Mouse (Mus musculus): ENCODE measurements around the gene Kri1. TPM values are rescaled to one million over a fixed set of nuclear protein-coding genes. Genes with fewer than 3 reads are reported as not detected.
A peak's percentile ranks its signal among the peaks of the same experiment; 100 is the strongest.

The Kri1 gene
- polyA plus RNA-seq (2014; fragmentation: Nextera tagmentation; extraction: Ambion mirVana) = 12.9 and 16.9 TPM in 2 replicates

GRCm38 (mm10) chr9:21287571-21288402, at the start of gene Kri1:
TSS of gene Kri1 (minus strand) at chr9:21287969.
- ATAC-seq (ENCODE audit: low FRiP score, low TSS enrichment) (peak; percentile 78), DNase-seq (peak; percentile 99)
- Histone ChIP-seq H3K9me3 (ENCODE audit: control insufficient read depth, low read length) (no peaks in the 10 kb centered on the region), H3K4me1 (ENCODE audit: control insufficient read depth, insufficient read depth, low read length) (peaks cover 33% of the 10 kb centered on the region), H3K27ac (replicated peaks; ENCODE audit: low read depth, low read length) (peak within 1 kb of the TSS; percentile 86), H3K27me3 (ENCODE audit: control insufficient read depth, insufficient read depth, low read length) (no peaks in the 10 kb centered on the region), H3K4me2 (ENCODE audit: low read length) (peak within 1 kb of the TSS; percentile 84), H3K36me3 (ENCODE audit: control insufficient read depth, insufficient read depth, low read length) (peaks cover 18% of the 10 kb centered on the region), H3K9ac (replicated peaks; ENCODE audit: low read length) (peak within 1 kb of the TSS; percentile 59), H3K4me3 (replicated peaks; ENCODE audit: low read depth, low read length) (peak within 1 kb of the TSS; percentile 78)
- WGBS = 1% methylated on average over 59 of the region's 59 CpGs

GRCm38 (mm10) chr9:21336491-21336890, 48.7 kb upstream of the Kri1 start:
- no peaks in the 10 kb centered on the region for H3K4me1 ChIP-seq (ENCODE audit: control insufficient read depth, insufficient read depth, low read length)
- no peak for ATAC-seq (ENCODE audit: low FRiP score, low TSS enrichment)
- no peaks in the 10 kb centered on the region for H3K27me3 ChIP-seq (ENCODE audit: control insufficient read depth, insufficient read depth, low read length)
- no peak overlapping the region for H3K27ac ChIP-seq (replicated peaks; ENCODE audit: low read depth, low read length)
- 84% methylated on average over 8 of the region's 8 CpGs for WGBS
- H3K9me3 ChIP-seq (ENCODE audit: control insufficient read depth, low read length) = no peaks in the 10 kb centered on the region
- H3K36me3 ChIP-seq (ENCODE audit: control insufficient read depth, insufficient read depth, low read length) = 0 out of 2 replicates have a peak, but pooled peaks cover 3% of the 10 kb centered on the region
- DNase-seq = no peak
- H3K4me2 ChIP-seq (ENCODE audit: low read length) = no peak overlapping the region
- no peak overlapping the region for H3K9ac ChIP-seq (replicated peaks; ENCODE audit: low read length)
- H3K4me3 ChIP-seq (replicated peaks; ENCODE audit: low read depth, low read length) = no peak overlapping the region

DNA sequence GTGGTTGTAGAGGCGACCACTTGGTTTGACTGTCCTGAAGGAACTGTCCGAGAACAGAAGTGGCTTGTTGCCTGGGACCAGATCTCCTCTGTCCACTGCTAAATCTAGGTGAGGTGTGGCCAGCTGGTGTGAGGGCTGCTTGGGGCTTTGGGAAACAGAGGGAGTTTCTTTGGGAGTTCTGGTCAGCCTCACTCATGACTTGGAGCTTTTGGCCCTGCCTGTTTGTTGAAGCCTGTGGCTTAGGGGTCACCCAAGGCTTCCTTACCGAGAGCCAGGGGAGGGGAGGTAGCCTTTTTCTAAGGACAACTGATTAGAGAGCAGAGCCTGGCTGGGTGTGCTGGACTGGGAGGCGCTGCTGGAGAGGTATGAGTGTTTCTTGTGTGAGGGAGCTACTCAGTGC, 47.6 kb upstream of the Kri1 start:
- Histone ChIP-seq H3K9ac (replicated peaks; ENCODE audit: low read length) (no peak overlapping the region), H3K9me3 (ENCODE audit: control insufficient read depth, low read length) (no peaks in the 10 kb centered on the region), H3K36me3 (ENCODE audit: control insufficient read depth, insufficient read depth, low read length) (0 out of 2 replicates have a peak, but pooled peaks cover 3% of the 10 kb centered on the region), H3K4me2 (ENCODE audit: low read length) (no peak overlapping the region), H3K4me1 (ENCODE audit: control insufficient read depth, insufficient read depth, low read length) (no peaks in the 10 kb centered on the region), H3K27ac (replicated peaks; ENCODE audit: low read depth, low read length) (no peak overlapping the region), H3K27me3 (ENCODE audit: control insufficient read depth, insufficient read depth, low read length) (no peaks in the 10 kb centered on the region), H3K4me3 (replicated peaks; ENCODE audit: low read depth, low read length) (no peak overlapping the region)
- ATAC-seq (ENCODE audit: low FRiP score, low TSS enrichment) (no peak), DNase-seq (no peak)
- 84% methylated on average over 4 of the region's 4 CpGs for WGBS

DNA sequence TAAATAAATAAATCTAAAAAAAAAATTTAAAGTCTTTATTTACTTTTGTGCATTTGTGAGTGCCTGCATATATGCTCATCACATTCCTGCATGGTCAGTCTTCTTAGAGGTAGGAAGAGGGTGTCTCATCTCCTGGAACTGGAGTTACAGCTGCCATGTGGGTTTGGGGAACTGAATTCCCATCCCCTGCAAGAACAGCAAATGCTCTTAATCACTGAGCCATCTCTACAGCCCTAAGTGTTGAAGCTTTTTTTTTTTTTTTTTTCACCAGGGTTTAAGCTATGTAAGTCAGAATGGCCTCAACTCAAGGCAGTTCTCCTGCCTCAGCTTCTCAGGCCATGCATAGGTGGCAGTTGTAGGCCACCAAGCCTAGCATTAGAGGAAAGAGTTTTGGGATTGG, 47.0 kb upstream of the Kri1 start:
- H3K4me1 ChIP-seq (ENCODE audit: control insufficient read depth, insufficient read depth, low read length) = no peaks in the 10 kb centered on the region
- no peak overlapping the region for H3K27ac ChIP-seq (replicated peaks; ENCODE audit: low read depth, low read length)
- no peaks in the 10 kb centered on the region for H3K9me3 ChIP-seq (ENCODE audit: control insufficient read depth, low read length)
- no peak overlapping the region for H3K4me3 ChIP-seq (replicated peaks; ENCODE audit: low read depth, low read length)
- no peaks in the 10 kb centered on the region for H3K27me3 ChIP-seq (ENCODE audit: control insufficient read depth, insufficient read depth, low read length)
- DNase-seq = no peak
- no peak overlapping the region for H3K9ac ChIP-seq (replicated peaks; ENCODE audit: low read length)
- ATAC-seq (ENCODE audit: low FRiP score, low TSS enrichment) = no peak
- no peaks in the 10 kb centered on the region for H3K36me3 ChIP-seq (ENCODE audit: control insufficient read depth, insufficient read depth, low read length)
- no peak overlapping the region for H3K4me2 ChIP-seq (ENCODE audit: low read length)

DNA sequence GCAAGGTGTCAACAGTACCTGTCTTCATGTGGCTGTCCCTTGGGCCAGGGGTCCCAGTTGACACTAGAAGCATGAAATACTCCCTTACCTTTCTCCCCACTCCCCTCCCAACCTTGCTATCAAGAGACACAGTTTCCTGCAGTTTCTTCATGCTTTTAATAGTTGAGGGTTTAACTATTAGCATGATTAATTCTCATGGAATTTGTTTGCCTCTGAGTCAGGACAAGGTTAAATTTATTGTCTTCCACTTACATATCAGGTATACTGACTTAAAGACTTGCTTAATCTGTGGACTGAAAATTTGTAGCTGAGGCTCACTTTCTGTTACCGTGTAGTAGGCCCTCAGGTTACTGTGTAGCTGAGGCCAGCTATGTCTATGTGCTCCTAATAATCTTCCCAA, 45.8 kb upstream of the Kri1 start:
- no peak for DNase-seq
- Histone ChIP-seq H3K4me2 (ENCODE audit: low read length) (no peak overlapping the region), H3K36me3 (ENCODE audit: control insufficient read depth, insufficient read depth, low read length) (no peaks in the 10 kb centered on the region), H3K4me3 (replicated peaks; ENCODE audit: low read depth, low read length) (no peak overlapping the region), H3K9ac (replicated peaks; ENCODE audit: low read length) (no peak overlapping the region), H3K27ac (replicated peaks; ENCODE audit: low read depth, low read length) (no peak overlapping the region), H3K27me3 (ENCODE audit: control insufficient read depth, insufficient read depth, low read length) (no peaks in the 10 kb centered on the region), H3K9me3 (ENCODE audit: control insufficient read depth, low read length) (no peaks in the 10 kb centered on the region), H3K4me1 (ENCODE audit: control insufficient read depth, insufficient read depth, low read length) (no peaks in the 10 kb centered on the region)
- ATAC-seq (ENCODE audit: low FRiP score, low TSS enrichment) = no peak
- 95% methylated on average over 1 of the region's 1 CpGs for WGBS

GRCm38 (mm10) chr9:21332161-21333061, 44.6 kb upstream of the Kri1 start:
- Histone ChIP-seq H3K4me3 (replicated peaks; ENCODE audit: low read depth, low read length) (no peak overlapping the region), H3K4me2 (ENCODE audit: low read length) (no peak overlapping the region), H3K4me1 (ENCODE audit: control insufficient read depth, insufficient read depth, low read length) (no peaks in the 10 kb centered on the region), H3K36me3 (ENCODE audit: control insufficient read depth, insufficient read depth, low read length) (no peaks in the 10 kb centered on the region), H3K27ac (replicated peaks; ENCODE audit: low read depth, low read length) (peak overlapping the region; percentile 15; the same call in 1 of the 2 replicates), H3K9me3 (ENCODE audit: control insufficient read depth, low read length) (no peaks in the 10 kb centered on the region), H3K9ac (replicated peaks; ENCODE audit: low read length) (no peak overlapping the region), H3K27me3 (ENCODE audit: control insufficient read depth, insufficient read depth, low read length) (no peaks in the 10 kb centered on the region)
- WGBS = 24% methylated on average over 9 of the region's 9 CpGs
- no peak for ATAC-seq (ENCODE audit: low FRiP score, low TSS enrichment)
- peak; percentile 21 for DNase-seq

- ATAC-seq (ENCODE audit: low FRiP score, low TSS enrichment) (no peak), DNase-seq (no peak)
- WGBS = 86% methylated on average over 12 of the region's 12 CpGs
- Histone ChIP-seq H3K36me3 (ENCODE audit: control insufficient read depth, insufficient read depth, low read length) (no peaks in the 10 kb centered on the region), H3K4me3 (replicated peaks; ENCODE audit: low read depth, low read length) (no peak overlapping the region), H3K4me1 (ENCODE audit: control insufficient read depth, insufficient read depth, low read length) (no peaks in the 10 kb centered on the region), H3K4me2 (ENCODE audit: low read length) (no peak overlapping the region), H3K9ac (replicated peaks; ENCODE audit: low read length) (no peak overlapping the region), H3K27ac (replicated peaks; ENCODE audit: low read depth, low read length) (no peak overlapping the region), H3K27me3 (ENCODE audit: control insufficient read depth, insufficient read depth, low read length) (no peaks in the 10 kb centered on the region), H3K9me3 (ENCODE audit: control insufficient read depth, low read length) (no peaks in the 10 kb centered on the region)
Measured at GRCm38 (mm10) chr9:21331365-21332140, 43.8 kb upstream of the Kri1 start.

GRCm38 (mm10) chr9:21329699-21330289, 42.0 kb upstream of the Kri1 start:
- no peaks in the 10 kb centered on the region for H3K4me1 ChIP-seq (ENCODE audit: control insufficient read depth, insufficient read depth, low read length)
- no peaks in the 10 kb centered on the region for H3K27me3 ChIP-seq (ENCODE audit: control insufficient read depth, insufficient read depth, low read length)
- whole genome bisulfite sequencing = 91% methylated on average over 10 of the region's 10 CpGs
- H3K9ac ChIP-seq (replicated peaks; ENCODE audit: low read length) = no peak overlapping the region
- ATAC-seq (ENCODE audit: low FRiP score, low TSS enrichment) (no peak), DNase-seq (no peak)
- H3K9me3 ChIP-seq (ENCODE audit: control insufficient read depth, low read length) = no peaks in the 10 kb centered on the region
- H3K36me3 ChIP-seq (ENCODE audit: control insufficient read depth, insufficient read depth, low read length) = no peaks in the 10 kb centered on the region
- H3K27ac ChIP-seq (replicated peaks; ENCODE audit: low read depth, low read length) = no peak overlapping the region
- no peak overlapping the region for H3K4me3 ChIP-seq (replicated peaks; ENCODE audit: low read depth, low read length)
- H3K4me2 ChIP-seq (ENCODE audit: low read length) = no peak overlapping the region

All from midbrain, embryonic 14.5 days (tissue).